Mouse (Mus musculus): ENCODE results near the gene Ctrc. TPM values are rescaled to one million over a fixed set of nuclear protein-coding genes. Genes with fewer than 3 reads are reported as not detected.

Gene Ctrc
- polyA plus RNA-seq, 1 experiment from 2014 or later: not detected

GRCm38 (mm10) chr4:141766316-141766667 is 79.9 kb downstream of the Ctrc start:
- TF ChIP-seq EP300 (optimal IDR thresholded peaks at IDR 0.05) (no peak), CTCF (IDR thresholded peaks at IDR 0.05; ENCODE audit: low read depth) (no peak)
- ATAC-seq (ENCODE audit: low FRiP score, low TSS enrichment) (0 out of 2 replicates have a peak, but pooled peaks have one; percentile 6), DNase-seq (ENCODE audit: low spot score) (no peak)
- 0 out of 2 replicates have a peak overlapping the region, but pooled peaks have one; percentile 14 for H3K4me2 ChIP-seq (replicated peaks; ENCODE audit: low read depth)
- no peak overlapping the region for H3K9ac ChIP-seq (ENCODE audit: low read length)
- H3K27ac ChIP-seq (replicated peaks): peak overlapping the region; percentile 79
- H3K4me3 ChIP-seq (ENCODE audit: low read depth, low read length): no peak overlapping the region
- 65% methylated on average over 8 of the region's 8 CpGs for WGBS
- no peaks in the 10 kb centered on the region for H3K9me3 ChIP-seq (ENCODE audit: control insufficient read depth, low read length)
- peaks cover 39% of the 10 kb centered on the region for H3K36me3 ChIP-seq (ENCODE audit: control insufficient read depth, insufficient read depth, low read length)
- no peaks in the 10 kb centered on the region for H3K27me3 ChIP-seq (ENCODE audit: control insufficient read depth, insufficient read depth, low read length)
- no peaks in the 10 kb centered on the region; the same call in 1 of the 2 replicates for H3K4me1 ChIP-seq (replicated peaks; ENCODE audit: control insufficient read depth, insufficient read depth)

- Histone ChIP-seq H3K36me3 (ENCODE audit: control insufficient read depth, insufficient read depth, low read length) (peaks cover 34% of the 10 kb centered on the region), H3K27ac (replicated peaks) (no peak overlapping the region), H3K9me3 (ENCODE audit: control insufficient read depth, low read length) (no peaks in the 10 kb centered on the region), H3K9ac (ENCODE audit: low read length) (no peak overlapping the region), H3K4me2 (replicated peaks; ENCODE audit: low read depth) (no peak overlapping the region), H3K27me3 (ENCODE audit: control insufficient read depth, insufficient read depth, low read length) (no peaks in the 10 kb centered on the region), H3K4me3 (ENCODE audit: low read depth, low read length) (no peak overlapping the region), H3K4me1 (replicated peaks; ENCODE audit: control insufficient read depth, insufficient read depth) (no peaks in the 10 kb centered on the region; the same call in 1 of the 2 replicates)
- TF ChIP-seq EP300 (optimal IDR thresholded peaks at IDR 0.05) (no peak), CTCF (IDR thresholded peaks at IDR 0.05; ENCODE audit: low read depth) (no peak)
- ATAC-seq (ENCODE audit: low FRiP score, low TSS enrichment): no peak
- DNase-seq (ENCODE audit: low spot score): no peak
- 91% methylated on average over 3 of the region's 3 CpGs for WGBS
Measured at GRCm38 (mm10) chr4:141765008-141765407, 81.2 kb downstream of the Ctrc start.

Other genes with a start within 250 kb of the Ctrc start
- gene Fblim1, start 240.3 kb downstream of the Ctrc start, polyA plus RNA-seq (2015; fragmentation: Nextera tagmentation; extraction: Ambion mirVana): 45.1 and 49.2 TPM in 2 replicates
- gene Tmem82, start 227.7 kb downstream of the Ctrc start, polyA plus RNA-seq (2015; fragmentation: Nextera tagmentation; extraction: Ambion mirVana): 2.2 and 2.3 TPM in 2 replicates
- 1.6 and 1.8 TPM in 2 replicates for gene Slc25a34, start 222.5 kb downstream of the Ctrc start, polyA plus RNA-seq (2015; fragmentation: Nextera tagmentation; extraction: Ambion mirVana)
- gene Plekhm2, start 181.5 kb downstream of the Ctrc start, polyA plus RNA-seq (2015; fragmentation: Nextera tagmentation; extraction: Ambion mirVana): 3.5 and 4.3 TPM in 2 replicates
- gene Rsc1a1, start 160.8 kb downstream of the Ctrc start, polyA plus RNA-seq (2015; fragmentation: Nextera tagmentation; extraction: Ambion mirVana): not detected in 2 replicates
- gene Ddi2, start 122.9 kb downstream of the Ctrc start, polyA plus RNA-seq (2015; fragmentation: Nextera tagmentation; extraction: Ambion mirVana): 14.4 TPM in 2 replicates
- 0.13 and 0.34 TPM in 2 replicates for gene Agmat, start 99.7 kb downstream of the Ctrc start, polyA plus RNA-seq (2015; fragmentation: Nextera tagmentation; extraction: Ambion mirVana)
- 2.9 and 3.1 TPM in 2 replicates for gene Dnajc16, start 55.4 kb downstream of the Ctrc start, polyA plus RNA-seq (2015; fragmentation: Nextera tagmentation; extraction: Ambion mirVana)
- gene Casp9, start 52.7 kb downstream of the Ctrc start, polyA plus RNA-seq (2015; fragmentation: Nextera tagmentation; extraction: Ambion mirVana): 9.8 and 10.8 TPM in 2 replicates
- gene Cela2a, start 20.2 kb downstream of the Ctrc start, polyA plus RNA-seq (2015; fragmentation: Nextera tagmentation; extraction: Ambion mirVana): 18.1 and 22.4 TPM in 2 replicates
- gene Efhd2, start 28.6 kb upstream of the Ctrc start, polyA plus RNA-seq (2015; fragmentation: Nextera tagmentation; extraction: Ambion mirVana): 111 and 121 TPM in 2 replicates
- 4.9 and 6.0 TPM in 2 replicates for gene Fhad1, start 168.7 kb upstream of the Ctrc start, polyA plus RNA-seq (2015; fragmentation: Nextera tagmentation; extraction: Ambion mirVana)
- gene Tmem51, start 237.9 kb upstream of the Ctrc start, polyA plus RNA-seq (2015; fragmentation: Nextera tagmentation; extraction: Ambion mirVana): 79.0 and 90.0 TPM in 2 replicates

Measured in stomach, postnatal 0 days (tissue).